ENCODE assay signal across 8 mouse cellular contexts in genomic region chr14:59075845-59076745, GRCm38 (mm10).
DNase-seq lines count a peak whose midpoint lies in the region; ATAC-seq lines count a peak whose summit lies in the region.

No protein-coding gene starts in this region.

- peak; percentile 33; the same call in 1 of the 2 replicates for ATAC-seq in heart, embryonic 12.5 days (ENCODE audit: insufficient number of reproducible peaks, low FRiP score)
- ATAC-seq in midbrain, embryonic 11.5 days (ENCODE audit: low FRiP score): no peak

- intact Hi-C loops in gastrocnemius, postnatal 14 days (cut with DNase I; ENCODE audit: low total_unique reads): no loop called here

- H3K36me3 ChIP-seq in heart, embryonic 12.5 days: no peaks in the 10 kb centered on the region
- H3K36me3 ChIP-seq in midbrain, embryonic 11.5 days (ENCODE audit: control insufficient read depth, insufficient read depth, low read length): no peaks in the 10 kb centered on the region

- peak overlapping the region; percentile 7 for H3K4me3 ChIP-seq in heart, embryonic 12.5 days
- H3K4me3 ChIP-seq in midbrain, embryonic 11.5 days (ENCODE audit: low read depth, low read length): no peak overlapping the region

- DNase-seq in gastrocnemius, postnatal 14 days: peak; percentile 5
- DNase-seq in gastrocnemius, adult 18-20 months (ENCODE audit: low spot score): no peak
- peak; percentile 37 for DNase-seq in embryo, embryonic 10.5 days (ENCODE audit: low spot score)
- peak; percentile 89 for DNase-seq in midbrain, embryonic 11.5 days (ENCODE audit: low spot score, missing footprints)
- DNase-seq in spleen, postnatal 36 days (ENCODE audit: low spot score in 2 of 2): no peak
- no peak for DNase-seq in adrenal gland, postnatal 36 days
- DNase-seq in thymus, postnatal 36 days: no peak

- H3K4me1 ChIP-seq in heart, embryonic 12.5 days (replicated peaks): peaks cover 11% of the 10 kb centered on the region
- H3K4me1 ChIP-seq in midbrain, embryonic 11.5 days (ENCODE audit: control insufficient read depth, insufficient read depth, low read length): 0 out of 2 replicates have a peak, but pooled peaks cover 5% of the 10 kb centered on the region

- H3K9ac ChIP-seq in heart, embryonic 12.5 days: no peak overlapping the region
- H3K9ac ChIP-seq in midbrain, embryonic 11.5 days (ENCODE audit: low read length): 0 out of 2 replicates have a peak overlapping the region, but pooled peaks have one; percentile 9

- H3K27me3 ChIP-seq in heart, embryonic 12.5 days (replicated peaks): no peaks in the 10 kb centered on the region
- H3K27me3 ChIP-seq in midbrain, embryonic 11.5 days (ENCODE audit: control insufficient read depth, insufficient read depth, low read length): no peaks in the 10 kb centered on the region

- 0 out of 2 replicates have a peak overlapping the region, but pooled peaks have one; percentile 46 for H3K27ac ChIP-seq in heart, embryonic 12.5 days (ENCODE audit: poor library complexity, severe bottlenecking)
- H3K27ac ChIP-seq in midbrain, embryonic 11.5 days (ENCODE audit: low read depth, low read length): no peak overlapping the region

- WGBS in heart, embryonic 12.5 days: 35% methylated on average over 29 of the region's 29 CpGs
- 49% methylated on average over 29 of the region's 29 CpGs for WGBS in midbrain, embryonic 11.5 days

- 0 out of 2 replicates have a peak, but pooled peaks cover 5% of the 10 kb centered on the region for H3K9me3 ChIP-seq in heart, embryonic 12.5 days (replicated peaks)
- H3K9me3 ChIP-seq in midbrain, embryonic 11.5 days (ENCODE audit: control insufficient read depth, low read length): no peaks in the 10 kb centered on the region

- H3K4me2 ChIP-seq in heart, embryonic 12.5 days: peak overlapping the region; percentile 56
- peak overlapping the region; percentile 32 for H3K4me2 ChIP-seq in midbrain, embryonic 11.5 days

Comparison
In these comparisons a context has a peak if more than half of its experiments do, and no peak if none do; other contexts are left out.
1. DNase-seq: peak in gastrocnemius, postnatal 14 days (single experiment), embryo, embryonic 10.5 days (single experiment) and midbrain, embryonic 11.5 days (single experiment); none in gastrocnemius, adult 18-20 months (single experiment), spleen, postnatal 36 days (0 of 2), adrenal gland, postnatal 36 days (0 of 2) and thymus, postnatal 36 days (0 of 2).